Mouse (Mus musculus) R1 (cell line): ENCODE measurements around the gene 5330417C22Rik.
A peak's percentile ranks its signal among the peaks of the same experiment; 100 is the strongest.
"Not testable (repeated sequence)": the region's sequence is repeated elsewhere in the genome, so short reads cannot be mapped to it uniquely, and the experiment has no call there.

Experiments used
- DNase-seq: peaks from one replicate; pipeline ENCODE4 v3.0.0-alpha.2; 2018; ENCODE audit warnings: low read depth, low spot score

5330417C22Rik gene

GRCm38 (mm10) chr3:108533114-108533885 is 3.0 kb downstream of the 5330417C22Rik start:
- DNase-seq, result no peak

GRCm38 (mm10) chr3:108528489-108528888 is 7.8 kb downstream of the 5330417C22Rik start:
- DNase-seq, result peak; percentile 66

- DNase-seq, result no peak
Measured at GRCm38 (mm10) chr3:108523415-108523814, 12.9 kb downstream of the 5330417C22Rik start.

GRCm38 (mm10) chr3:108518276-108518675 is 18.1 kb downstream of the 5330417C22Rik start:
- no peak for DNase-seq

- peak; percentile 89 for DNase-seq
Measured at GRCm38 (mm10) chr3:108513465-108513864, 22.9 kb downstream of the 5330417C22Rik start.

- no peak for DNase-seq
Measured at GRCm38 (mm10) chr3:108510716-108511483, 25.4 kb downstream of the 5330417C22Rik start.

- DNase-seq, result no peak
Measured at GRCm38 (mm10) chr3:108510156-108510555, 26.2 kb downstream of the 5330417C22Rik start.

- DNase-seq, result no peak
Measured at GRCm38 (mm10) chr3:108508745-108509474, 27.4 kb downstream of the 5330417C22Rik start.

GRCm38 (mm10) chr3:108503908-108504307 is 32.4 kb downstream of the 5330417C22Rik start:
- DNase-seq, result no peak

GRCm38 (mm10) chr3:108501411-108501810 is 34.9 kb downstream of the 5330417C22Rik start:
- not testable (repeated sequence) for DNase-seq

- DNase-seq, result no peak
Measured at GRCm38 (mm10) chr3:108499826-108500225, 36.5 kb downstream of the 5330417C22Rik start.

- DNase-seq, result peak; percentile 25
Measured at GRCm38 (mm10) chr3:108497602-108498001, 38.7 kb downstream of the 5330417C22Rik start.

GRCm38 (mm10) chr3:108495486-108495885 is 40.9 kb downstream of the 5330417C22Rik start:
- no peak for DNase-seq

GRCm38 (mm10) chr3:108494861-108495474 is 41.4 kb downstream of the 5330417C22Rik start:
- no peak for DNase-seq

GRCm38 (mm10) chr3:108489968-108490367 is 46.4 kb downstream of the 5330417C22Rik start:
- DNase-seq, result peak; percentile 64

GRCm38 (mm10) chr3:108484749-108485148 is 51.6 kb downstream of the 5330417C22Rik start:
- no peak for DNase-seq

GRCm38 (mm10) chr3:108478800-108479199 is 57.5 kb downstream of the 5330417C22Rik start:
- no peak for DNase-seq

GRCm38 (mm10) chr3:108476761-108477619 is 59.3 kb downstream of the 5330417C22Rik start:
- no peak for DNase-seq

GRCm38 (mm10) chr3:108475496-108475895 is 60.8 kb downstream of the 5330417C22Rik start:
- no peak for DNase-seq

GRCm38 (mm10) chr3:108474969-108475368 is 61.4 kb downstream of the 5330417C22Rik start:
- no peak for DNase-seq

- peak; percentile 39 for DNase-seq
Measured at GRCm38 (mm10) chr3:108467760-108468159, 68.6 kb downstream of the 5330417C22Rik start.
